Mouse (Mus musculus): Measurements from ENCODE around the gene Tnfrsf12a. TPM values are rescaled to one million over a fixed set of nuclear protein-coding genes. Genes with fewer than 3 reads are reported as not detected.
A peak's percentile ranks its signal among the peaks of the same experiment; 100 is the strongest.

Tnfrsf12a gene
- polyA plus RNA-seq, 1 experiment, result 5.6 TPM

GRCm38 (mm10) chr17:23658450-23658849 is 18.8 kb downstream of the Tnfrsf12a start:
- Histone ChIP-seq H3K4me3 (ENCODE audit: insufficient read depth, low read length) (no peak overlapping the region), H3K27ac (ENCODE audit: insufficient read depth, low read depth, low read length) (no peak overlapping the region), H3K4me1 (ENCODE audit: control insufficient read depth, insufficient read depth, low read length) (peaks cover 12% of the 10 kb centered on the region)
- TF ChIP-seq CTCF (IDR thresholded peaks at IDR 0.05; ENCODE audit: low read depth, low read length) (no peak), POLR2A (IDR thresholded peaks at IDR 0.05; ENCODE audit: borderline replicate concordance, low read depth, low read length) (no peak)

DNA sequence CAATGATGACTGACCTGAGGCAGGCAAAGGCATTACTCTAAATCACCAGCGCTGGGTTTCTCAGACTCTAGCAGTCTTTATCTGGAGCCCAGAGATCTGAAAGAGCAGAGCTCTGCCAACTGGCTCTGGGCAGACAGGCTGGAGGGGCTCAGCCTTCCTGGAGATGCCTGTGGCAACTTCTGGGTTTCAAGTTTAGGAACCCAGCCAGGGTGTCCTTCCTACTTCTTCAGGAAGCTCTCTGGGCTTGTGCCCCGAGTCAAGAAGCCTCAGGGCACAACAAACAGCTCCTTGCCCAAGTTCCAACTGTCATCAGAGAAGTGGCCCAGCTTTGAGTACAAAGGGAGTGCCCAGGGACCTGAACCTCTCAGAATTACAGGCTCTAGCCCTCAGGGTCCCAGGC is 22.9 kb downstream of the Tnfrsf12a start:
- H3K4me3 ChIP-seq (ENCODE audit: insufficient read depth, low read length), result no peak overlapping the region
- TF ChIP-seq CTCF (IDR thresholded peaks at IDR 0.05; ENCODE audit: low read depth, low read length) (no peak), POLR2A (IDR thresholded peaks at IDR 0.05; ENCODE audit: borderline replicate concordance, low read depth, low read length) (no peak)
- H3K4me1 ChIP-seq (ENCODE audit: control insufficient read depth, insufficient read depth, low read length), result peaks cover 14% of the 10 kb centered on the region
- H3K27ac ChIP-seq (ENCODE audit: insufficient read depth, low read depth, low read length), result no peak overlapping the region

GRCm38 (mm10) chr17:23654001-23654400 is 23.3 kb downstream of the Tnfrsf12a start:
- Histone ChIP-seq H3K27ac (ENCODE audit: insufficient read depth, low read depth, low read length) (no peak overlapping the region), H3K4me1 (ENCODE audit: control insufficient read depth, insufficient read depth, low read length) (peaks cover 14% of the 10 kb centered on the region)
- TF ChIP-seq POLR2A (IDR thresholded peaks at IDR 0.05; ENCODE audit: borderline replicate concordance, low read depth, low read length) (no peak), CTCF (IDR thresholded peaks at IDR 0.05; ENCODE audit: low read depth, low read length) (no peak)

GRCm38 (mm10) chr17:23653324-23653723 is 23.9 kb downstream of the Tnfrsf12a start:
- Histone ChIP-seq H3K4me3 (ENCODE audit: insufficient read depth, low read length) (no peak overlapping the region), H3K27ac (ENCODE audit: insufficient read depth, low read depth, low read length) (no peak overlapping the region), H3K4me1 (ENCODE audit: control insufficient read depth, insufficient read depth, low read length) (peaks cover 14% of the 10 kb centered on the region)
- TF ChIP-seq POLR2A (IDR thresholded peaks at IDR 0.05; ENCODE audit: borderline replicate concordance, low read depth, low read length), result no peak

More at GRCm38 (mm10) chr17:23654001-23654400, 23.3 kb downstream of the Tnfrsf12a start:
- no peak overlapping the region for H3K4me3 ChIP-seq (ENCODE audit: insufficient read depth, low read length)

DNA sequence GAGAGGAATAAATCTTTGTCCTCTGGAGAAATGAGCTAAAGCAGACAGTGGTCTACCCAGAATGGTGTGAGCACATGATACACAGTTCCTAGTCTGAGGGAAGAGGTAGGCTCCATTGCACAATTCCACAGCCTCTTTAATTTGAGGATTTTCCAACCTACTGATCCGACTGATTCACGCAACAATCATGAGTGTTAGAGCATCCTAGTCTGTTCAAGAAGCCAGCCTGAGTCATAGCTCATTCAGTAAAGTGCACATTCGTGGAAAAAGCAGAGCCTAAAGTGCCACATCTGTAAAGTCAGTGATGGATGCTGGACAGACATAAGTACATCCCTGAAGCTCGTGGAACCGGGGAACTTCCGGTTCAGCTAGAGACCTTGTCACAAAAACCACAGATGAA is 25.9 kb downstream of the Tnfrsf12a start:
- H3K4me3 ChIP-seq (ENCODE audit: insufficient read depth, low read length), result no peak overlapping the region
- TF ChIP-seq POLR2A (IDR thresholded peaks at IDR 0.05; ENCODE audit: borderline replicate concordance, low read depth, low read length) (no peak), CTCF (IDR thresholded peaks at IDR 0.05; ENCODE audit: low read depth, low read length) (no peak)
- H3K4me1 ChIP-seq (ENCODE audit: control insufficient read depth, insufficient read depth, low read length), result peaks cover 12% of the 10 kb centered on the region
- no peak overlapping the region for H3K27ac ChIP-seq (ENCODE audit: insufficient read depth, low read depth, low read length)

DNA sequence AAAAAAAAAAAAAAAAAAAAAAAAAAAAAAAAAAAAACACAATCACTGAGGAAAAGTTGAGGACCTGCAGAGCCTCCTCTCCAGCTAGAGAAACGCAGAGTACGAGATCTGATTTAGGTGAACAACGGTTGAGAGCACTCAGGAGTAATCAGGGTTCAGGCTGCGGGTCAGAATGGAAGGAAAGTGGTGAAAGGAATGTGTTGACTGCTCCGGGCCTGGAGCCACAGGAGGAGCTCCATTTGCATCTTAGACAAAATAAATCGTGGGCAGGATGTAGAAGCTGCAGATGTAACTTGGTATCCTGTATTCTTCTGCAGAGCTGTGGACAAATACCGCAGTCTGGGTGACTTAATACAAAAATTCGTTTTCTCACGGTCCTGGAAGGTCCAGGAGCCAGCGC is 31.4 kb downstream of the Tnfrsf12a start:
- Histone ChIP-seq H3K27ac (ENCODE audit: insufficient read depth, low read depth, low read length) (no peak overlapping the region), H3K4me1 (ENCODE audit: control insufficient read depth, insufficient read depth, low read length) (no peaks in the 10 kb centered on the region), H3K4me3 (ENCODE audit: insufficient read depth, low read length) (no peak overlapping the region)
- TF ChIP-seq POLR2A (IDR thresholded peaks at IDR 0.05; ENCODE audit: borderline replicate concordance, low read depth, low read length), result no peak
- no peak for TF ChIP-seq CTCF (IDR thresholded peaks at IDR 0.05; ENCODE audit: low read depth, low read length)

DNA sequence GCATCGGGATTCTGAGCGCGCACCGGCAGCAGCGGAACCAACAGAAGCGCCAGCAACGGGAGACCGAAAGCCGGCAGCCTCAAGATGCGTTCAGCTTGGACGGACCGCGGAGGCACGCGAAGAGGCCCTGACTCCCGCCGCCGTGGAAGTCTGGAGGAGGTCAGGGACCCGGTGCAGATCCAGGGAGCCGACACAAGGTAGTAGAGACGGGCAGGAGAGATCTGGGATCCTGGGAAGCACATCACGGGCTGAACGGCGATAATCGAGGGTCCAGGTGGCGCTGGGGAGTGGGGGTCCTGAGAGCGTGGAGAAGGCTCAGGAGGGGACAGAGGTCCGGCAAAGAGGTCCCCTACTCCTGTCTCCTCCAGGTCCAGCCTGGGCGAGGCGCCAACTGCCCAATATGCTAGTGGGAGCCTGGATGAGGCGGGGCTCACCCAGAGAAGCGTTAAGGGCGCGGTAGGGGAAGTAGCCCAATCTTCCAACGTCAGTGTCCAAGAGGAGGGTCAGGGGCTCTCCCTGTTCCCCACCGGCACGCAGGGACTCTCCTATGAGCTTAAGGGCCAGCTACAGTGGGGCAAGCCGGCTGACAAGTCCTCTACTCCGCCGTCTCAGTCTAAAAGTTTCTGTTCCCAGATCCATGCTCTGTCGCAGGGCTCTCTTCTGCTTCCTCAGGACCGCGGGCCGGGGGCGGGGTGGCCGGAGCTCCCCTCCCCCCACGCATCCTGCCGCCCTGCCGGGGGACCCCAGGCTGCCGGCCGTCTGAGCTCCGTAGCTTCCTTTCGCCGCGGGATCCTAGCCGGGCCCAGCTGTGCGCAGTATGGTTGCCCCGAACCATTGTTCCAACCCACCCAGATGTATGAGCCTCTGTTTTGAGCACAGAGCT is 32.4 kb downstream of the Tnfrsf12a start, which contains the start of gene Mmp25:
TSS of gene Mmp25 (minus strand) at position 665 of the 883 bp plus-strand sequence.
- no peak within 1 kb of the TSS for H3K27ac ChIP-seq (ENCODE audit: insufficient read depth, low read depth, low read length)
- peak within 1 kb of the TSS; percentile 60 for H3K4me3 ChIP-seq (ENCODE audit: insufficient read depth, low read length)
- H3K4me1 ChIP-seq (ENCODE audit: control insufficient read depth, insufficient read depth, low read length), result no peaks in the 10 kb centered on the region
- TF ChIP-seq POLR2A (IDR thresholded peaks at IDR 0.05; ENCODE audit: borderline replicate concordance, low read depth, low read length) (no peak), CTCF (IDR thresholded peaks at IDR 0.05; ENCODE audit: low read depth, low read length) (no peak)

DNA sequence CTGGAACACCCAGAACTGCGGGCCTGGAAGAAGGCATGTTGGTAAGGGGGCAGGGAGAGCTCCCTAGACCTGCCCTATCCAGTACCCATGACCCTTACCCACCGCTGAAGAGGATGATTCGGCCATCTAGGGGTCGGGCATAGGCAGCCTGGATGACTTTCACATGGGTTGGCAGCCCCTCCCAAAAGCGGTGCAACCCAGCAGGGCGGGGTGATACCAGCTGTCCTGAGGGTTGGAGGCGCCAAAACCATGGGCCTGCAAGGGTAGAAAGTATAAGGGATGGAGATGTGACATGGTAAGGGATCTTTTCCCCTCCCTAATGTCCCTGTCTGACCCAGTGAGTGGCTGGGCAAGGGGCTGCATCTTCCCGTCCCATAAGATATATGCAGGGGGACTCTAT is 46.0 kb downstream of the Tnfrsf12a start:
- Histone ChIP-seq H3K4me1 (ENCODE audit: control insufficient read depth, insufficient read depth, low read length) (no peaks in the 10 kb centered on the region), H3K4me3 (ENCODE audit: insufficient read depth, low read length) (no peak overlapping the region), H3K27ac (ENCODE audit: insufficient read depth, low read depth, low read length) (no peak overlapping the region)
- TF ChIP-seq CTCF (IDR thresholded peaks at IDR 0.05; ENCODE audit: low read depth, low read length) (no peak), POLR2A (IDR thresholded peaks at IDR 0.05; ENCODE audit: borderline replicate concordance, low read depth, low read length) (no peak)

DNA sequence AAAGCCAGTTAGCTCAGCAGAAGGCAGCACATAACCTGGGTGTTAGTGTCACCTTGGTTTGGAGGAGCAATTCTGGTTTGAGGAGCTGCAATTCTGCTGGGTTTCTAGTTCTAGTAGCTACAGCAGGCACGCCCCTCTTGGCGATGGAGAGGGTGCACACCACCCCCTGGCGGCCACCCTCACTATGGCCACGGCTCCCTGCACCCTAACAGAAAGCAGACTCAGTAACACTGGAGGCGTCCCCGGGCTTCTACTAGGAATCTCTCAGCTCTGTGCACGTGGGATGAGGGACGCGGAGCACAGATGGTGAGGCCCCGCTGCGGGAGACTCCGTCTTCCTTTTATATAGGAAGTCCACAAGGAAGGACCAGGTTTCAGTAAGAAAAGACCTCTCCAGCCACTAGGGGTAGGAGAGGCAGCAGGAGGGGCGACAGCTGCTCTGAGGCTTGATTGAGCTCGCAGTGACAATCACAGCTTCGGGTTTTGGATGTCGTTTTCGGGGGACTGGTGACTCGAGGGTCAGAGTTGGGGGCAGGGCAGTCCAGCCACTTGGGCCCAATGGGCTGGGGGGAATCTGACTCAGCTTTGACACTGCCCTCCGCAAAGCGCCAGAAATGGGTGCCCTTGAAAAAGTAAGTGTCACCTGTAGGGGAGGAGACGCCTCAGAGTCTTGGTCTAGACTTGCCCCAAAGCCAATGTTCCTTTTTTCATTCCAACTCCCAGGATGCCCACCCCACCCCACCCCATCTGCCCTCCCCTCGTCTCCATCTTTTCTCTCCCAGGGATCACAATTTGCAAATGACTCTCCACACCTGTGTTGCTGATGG is 46.9 kb downstream of the Tnfrsf12a start:
- Histone ChIP-seq H3K27ac (ENCODE audit: insufficient read depth, low read depth, low read length) (no peak overlapping the region), H3K4me1 (ENCODE audit: control insufficient read depth, insufficient read depth, low read length) (no peaks in the 10 kb centered on the region), H3K4me3 (ENCODE audit: insufficient read depth, low read length) (no peak overlapping the region)
- peak; percentile 55 for TF ChIP-seq CTCF (IDR thresholded peaks at IDR 0.05; ENCODE audit: low read depth, low read length)
- no peak for TF ChIP-seq POLR2A (IDR thresholded peaks at IDR 0.05; ENCODE audit: borderline replicate concordance, low read depth, low read length)

DNA sequence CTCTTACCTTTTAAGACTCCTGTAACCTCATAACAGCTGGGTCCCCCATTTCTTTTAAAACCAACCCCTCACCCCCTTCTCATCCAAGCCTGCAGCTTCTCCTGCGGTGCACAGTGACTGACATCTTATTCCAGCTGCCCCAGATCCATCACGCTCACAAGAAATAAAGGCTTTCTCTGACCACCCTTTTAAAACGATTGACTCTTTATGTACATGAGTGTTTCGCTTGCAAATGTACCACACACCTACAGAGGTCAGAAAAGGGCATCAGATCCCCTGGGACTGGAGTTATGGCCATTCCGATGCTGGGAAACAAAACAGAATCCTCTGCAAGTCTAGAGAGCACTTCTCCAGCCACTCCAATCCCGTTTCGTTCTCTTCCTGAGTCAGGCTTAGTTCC is 49.5 kb downstream of the Tnfrsf12a start:
- Histone ChIP-seq H3K27ac (ENCODE audit: insufficient read depth, low read depth, low read length) (no peak overlapping the region), H3K4me3 (ENCODE audit: insufficient read depth, low read length) (no peak overlapping the region), H3K4me1 (ENCODE audit: control insufficient read depth, insufficient read depth, low read length) (no peaks in the 10 kb centered on the region)
- no peak for TF ChIP-seq POLR2A (IDR thresholded peaks at IDR 0.05; ENCODE audit: borderline replicate concordance, low read depth, low read length)
- TF ChIP-seq CTCF (IDR thresholded peaks at IDR 0.05; ENCODE audit: low read depth, low read length), result no peak

Other genes starting within 250 kb of the Tnfrsf12a start
- gene Vmn2r117, start 197.8 kb downstream of the Tnfrsf12a start, polyA plus RNA-seq (2012; ENCODE audit: insufficient read depth, insufficient read length, missing spikeins), result not detected in 2 replicates
- gene Zfp213, start 113.2 kb downstream of the Tnfrsf12a start, polyA plus RNA-seq (2012; ENCODE audit: insufficient read depth, insufficient read length, missing spikeins), result 2.6 and 4.1 TPM in 2 replicates
- 1.2 and 1.3 TPM in 2 replicates for gene Zfp13, start 78.0 kb downstream of the Tnfrsf12a start, polyA plus RNA-seq (2012; ENCODE audit: insufficient read depth, insufficient read length, missing spikeins)
- gene Zscan10, start 76.6 kb downstream of the Tnfrsf12a start, polyA plus RNA-seq (2012; ENCODE audit: insufficient read depth, insufficient read length, missing spikeins), result not detected in 2 replicates
- 0.38 and 0.41 TPM in 2 replicates for gene Mmp25, start 32.2 kb downstream of the Tnfrsf12a start, polyA plus RNA-seq (2012; ENCODE audit: insufficient read depth, insufficient read length, missing spikeins)
- not detected in 2 replicates for gene Bicdl2, start 17.0 kb downstream of the Tnfrsf12a start, polyA plus RNA-seq (2012; ENCODE audit: insufficient read depth, insufficient read length, missing spikeins)
- gene Hcfc1r1, start 3.9 kb downstream of the Tnfrsf12a start, polyA plus RNA-seq (2012; ENCODE audit: insufficient read depth, insufficient read length, missing spikeins), result 101 and 118 TPM in 2 replicates
- 20.9 and 23.4 TPM in 2 replicates for gene Thoc6, start 3.6 kb downstream of the Tnfrsf12a start, polyA plus RNA-seq (2012; ENCODE audit: insufficient read depth, insufficient read length, missing spikeins)
- gene Cldn6, start 1.8 kb upstream of the Tnfrsf12a start, polyA plus RNA-seq (2012; ENCODE audit: insufficient read depth, insufficient read length, missing spikeins), result not detected in 2 replicates
- not detected in 2 replicates for gene Cldn9, start 6.6 kb upstream of the Tnfrsf12a start, polyA plus RNA-seq (2012; ENCODE audit: insufficient read depth, insufficient read length, missing spikeins)
- not detected in 2 replicates for gene 1520401A03Rik, start 45.3 kb upstream of the Tnfrsf12a start, polyA plus RNA-seq (2012; ENCODE audit: insufficient read depth, insufficient read length, missing spikeins)
- gene Pkmyt1, start 48.9 kb upstream of the Tnfrsf12a start, polyA plus RNA-seq (2012; ENCODE audit: insufficient read depth, insufficient read length, missing spikeins), result 17.3 and 20.1 TPM in 2 replicates
- gene Paqr4, start 63.4 kb upstream of the Tnfrsf12a start, polyA plus RNA-seq (2012; ENCODE audit: insufficient read depth, insufficient read length, missing spikeins), result 13.9 TPM in 2 replicates
- not detected in 2 replicates for gene Kremen2, start 68.4 kb upstream of the Tnfrsf12a start, polyA plus RNA-seq (2012; ENCODE audit: insufficient read depth, insufficient read length, missing spikeins)
- 20.4 and 21.3 TPM in 2 replicates for gene Flywch1, start 94.1 kb upstream of the Tnfrsf12a start, polyA plus RNA-seq (2012; ENCODE audit: insufficient read depth, insufficient read length, missing spikeins)
- 1.6 and 1.8 TPM in 2 replicates for gene Flywch2, start 108.6 kb upstream of the Tnfrsf12a start, polyA plus RNA-seq (2012; ENCODE audit: insufficient read depth, insufficient read length, missing spikeins)
- gene Srrm2, start 113.1 kb upstream of the Tnfrsf12a start, polyA plus RNA-seq (2012; ENCODE audit: insufficient read depth, insufficient read length, missing spikeins), result 502 and 543 TPM in 2 replicates
- gene Elob, start 151.7 kb upstream of the Tnfrsf12a start, polyA plus RNA-seq (2012; ENCODE audit: insufficient read depth, insufficient read length, missing spikeins), result 240 and 243 TPM in 2 replicates
- gene Prss33, start 158.6 kb upstream of the Tnfrsf12a start, polyA plus RNA-seq (2012; ENCODE audit: insufficient read depth, insufficient read length, missing spikeins), result not detected in 2 replicates
- gene Prss32, start 166.4 kb upstream of the Tnfrsf12a start, polyA plus RNA-seq (2012; ENCODE audit: insufficient read depth, insufficient read length, missing spikeins), result not detected in 2 replicates
- not detected in 2 replicates for gene Prss41, start 166.7 kb upstream of the Tnfrsf12a start, polyA plus RNA-seq (2012; ENCODE audit: insufficient read depth, insufficient read length, missing spikeins)
- gene Prss21, start 190.6 kb upstream of the Tnfrsf12a start, polyA plus RNA-seq (2012; ENCODE audit: insufficient read depth, insufficient read length, missing spikeins), result not detected in 2 replicates
- not detected in 2 replicates for gene Dcpp1, start 203.4 kb upstream of the Tnfrsf12a start, polyA plus RNA-seq (2012; ENCODE audit: insufficient read depth, insufficient read length, missing spikeins)
- gene Dcpp2, start 203.4 kb upstream of the Tnfrsf12a start, polyA plus RNA-seq (2012; ENCODE audit: insufficient read depth, insufficient read length, missing spikeins), result not detected in 2 replicates
- not detected in 2 replicates for gene Dcpp3, start 240.0 kb upstream of the Tnfrsf12a start, polyA plus RNA-seq (2012; ENCODE audit: insufficient read depth, insufficient read length, missing spikeins)